Mouse (Mus musculus) hindbrain, embryonic 11.5 days (tissue): ENCODE results near the gene Abca3. TPM values are rescaled to one million over a fixed set of nuclear protein-coding genes. Genes with fewer than 3 reads are reported as not detected.

Source experiments
- ATAC-seq: fragments of 200-750 bp; cut with Nextera tagmentation; 2 replicates; pipeline ENCODE4 v1.8.0; 2017; ENCODE audit warnings: mild to moderate bottlenecking, moderate TSS enrichment, moderate library complexity; ENCODE audit not compliant: low FRiP score
- DNase-seq: peaks from one replicate; pipeline ENCODE4 v3.0.0-alpha.2; 2015; ENCODE audit warnings: low spot score
- H3K27ac ChIP-seq: fragments of 300-500 bp; sonication (generic); 2 replicates; pipeline ENCODE4 v1.5.1; 2014; ENCODE audit warnings: mild to moderate bottlenecking, low read depth, low read length
- H3K27me3 ChIP-seq: fragments of 300-500 bp; sonication (generic); 2 replicates; pipeline ENCODE4 v1.6.1; 2014; ENCODE audit warnings: mild to moderate bottlenecking, low read length, moderate library complexity, mixed read lengths; ENCODE audit not compliant: control insufficient read depth, insufficient read depth
- H3K36me3 ChIP-seq: fragments of 300-500 bp; sonication (generic); 2 replicates; pipeline ENCODE4 v1.6.1; 2014; ENCODE audit warnings: mild to moderate bottlenecking, low read length, moderate library complexity, mixed read lengths; ENCODE audit not compliant: control insufficient read depth, insufficient read depth
- H3K4me1 ChIP-seq: fragments of 300-500 bp; sonication (generic); replicated peaks from 2 replicates; pipeline ENCODE4 v1.6.1; 2014; ENCODE audit warnings: low read length, mixed read lengths; ENCODE audit not compliant: control insufficient read depth, insufficient read depth
- H3K4me2 ChIP-seq: fragments of 300-500 bp; sonication (generic); replicated peaks from 2 replicates; pipeline ENCODE4 v1.6.1; 2014; ENCODE audit warnings: mild to moderate bottlenecking, low read depth, low read length
- H3K4me3 ChIP-seq: fragments of 300-500 bp; sonication (generic); 2 replicates; pipeline ENCODE4 v1.5.1; 2014; ENCODE audit warnings: low read depth, low read length
- H3K9ac ChIP-seq: fragments of 300-500 bp; sonication (generic); 2 replicates; pipeline ENCODE4 v1.6.1; 2014; ENCODE audit warnings: low read depth, low read length
- H3K9me3 ChIP-seq: fragments of 300-500 bp; sonication (generic); 2 replicates; pipeline ENCODE4 v1.6.1; 2016; ENCODE audit warnings: low read length; ENCODE audit not compliant: control insufficient read depth
- WGBS: fragments of 180-500 bp; shearing (Covaris S2); extraction: QIAGEN DNeasy Blood & Tissue Kit; methylation state at CpG from one replicate; pipeline ENCODE4 v1.1.7; 2014; 5-methylcytosine and 5-hydroxymethylcytosine counted together
- polyA plus RNA-seq: library from polyadenylated mRNA; unstranded; fragments of >200 nt; fragmentation: Nextera tagmentation; extraction: Ambion mirVana; gene quantifications from 2 replicates; pipeline ENCODE4 v1.2.1, GENCODE M21; 2014

The Abca3 gene
- polyA plus RNA-seq, 1 experiment from 2014 or later, result 14.1 TPM

DNA sequence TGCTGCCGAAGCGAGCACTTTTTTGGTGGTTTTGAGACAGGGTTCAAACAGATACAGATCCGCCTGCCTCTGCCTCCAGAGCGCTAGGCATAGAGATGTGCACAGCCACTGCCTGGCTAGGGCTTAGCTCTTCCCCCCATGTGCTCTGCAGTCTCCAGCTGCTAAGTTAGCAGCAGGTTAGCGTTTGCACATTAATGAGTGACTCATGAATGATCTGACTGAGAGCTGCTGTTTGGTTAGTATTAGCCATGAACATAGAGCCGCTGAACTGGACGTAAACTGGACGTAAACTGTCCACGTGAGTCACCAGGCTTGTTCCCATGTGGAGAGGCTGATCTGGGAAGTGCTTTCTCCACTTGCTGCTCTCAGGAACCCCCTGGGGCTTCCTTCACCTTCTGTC is 10.8 kb downstream of the Abca3 start:
- 76% methylated on average over 9 of the region's 9 CpGs for WGBS
- H3K9me3 ChIP-seq, result no peaks in the 10 kb centered on the region
- H3K4me1 ChIP-seq, result no peaks in the 10 kb centered on the region
- H3K4me3 ChIP-seq, result no peak overlapping the region
- ATAC-seq (no peak), DNase-seq (no peak)
- H3K27ac ChIP-seq, result no peak overlapping the region
- no peak overlapping the region for H3K4me2 ChIP-seq
- H3K36me3 ChIP-seq, result no peaks in the 10 kb centered on the region
- H3K27me3 ChIP-seq, result no peaks in the 10 kb centered on the region
- no peak overlapping the region for H3K9ac ChIP-seq

DNA sequence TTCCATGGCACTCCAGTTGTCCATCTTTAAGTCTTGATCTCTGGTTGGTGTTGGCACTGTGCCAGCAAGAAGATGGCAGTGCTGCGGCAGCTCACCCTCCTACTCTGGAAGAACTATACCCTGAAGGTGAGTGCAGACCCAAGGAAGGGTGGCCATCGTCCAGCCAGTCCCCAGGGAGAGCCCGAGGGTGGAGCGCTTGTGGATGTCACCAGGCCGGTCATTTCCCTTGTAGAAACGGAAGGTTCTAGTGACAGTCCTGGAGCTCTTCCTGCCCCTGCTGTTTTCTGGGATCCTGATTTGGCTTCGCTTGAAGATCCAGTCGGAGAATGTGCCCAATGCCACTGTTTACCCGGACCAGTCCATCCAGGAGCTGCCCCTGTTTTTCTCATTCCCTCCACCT is 12.7 kb downstream of the Abca3 start:
- H3K4me1 ChIP-seq, result no peaks in the 10 kb centered on the region
- H3K4me2 ChIP-seq, result no peak overlapping the region
- no peaks in the 10 kb centered on the region for H3K9me3 ChIP-seq
- H3K4me3 ChIP-seq, result no peak overlapping the region
- no peaks in the 10 kb centered on the region for H3K36me3 ChIP-seq
- DNase-seq (no peak), ATAC-seq (no peak)
- H3K27me3 ChIP-seq, result no peaks in the 10 kb centered on the region
- WGBS, result 85% methylated on average over 9 of the region's 9 CpGs
- no peak overlapping the region for H3K27ac ChIP-seq
- H3K9ac ChIP-seq, result no peak overlapping the region

DNA sequence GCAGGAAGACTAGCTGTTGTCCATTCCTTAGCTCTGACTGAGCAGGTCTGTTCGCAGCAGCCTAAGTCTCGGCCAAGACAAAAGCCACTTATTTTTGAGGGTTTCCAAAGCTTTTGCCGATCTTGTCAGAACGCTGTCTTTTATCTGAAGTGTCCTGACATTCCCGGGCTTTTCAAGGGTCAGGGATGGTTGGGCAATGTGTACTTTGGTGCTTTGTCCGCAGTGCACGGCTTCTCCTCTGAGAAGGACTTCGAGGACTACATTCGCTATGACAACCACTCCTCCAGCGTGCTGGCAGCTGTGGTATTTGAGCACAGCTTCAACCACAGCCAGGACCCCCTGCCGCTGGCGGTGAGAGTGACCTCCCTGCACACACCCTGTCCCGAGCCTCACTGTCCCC is 14.1 kb downstream of the Abca3 start:
- Histone ChIP-seq H3K4me2 (no peak overlapping the region), H3K4me1 (no peaks in the 10 kb centered on the region), H3K36me3 (no peaks in the 10 kb centered on the region), H3K4me3 (no peak overlapping the region), H3K27ac (no peak overlapping the region), H3K9ac (no peak overlapping the region), H3K27me3 (no peaks in the 10 kb centered on the region), H3K9me3 (no peaks in the 10 kb centered on the region)
- ATAC-seq (no peak), DNase-seq (no peak)
- WGBS, result 38% methylated on average over 13 of the region's 13 CpGs

DNA sequence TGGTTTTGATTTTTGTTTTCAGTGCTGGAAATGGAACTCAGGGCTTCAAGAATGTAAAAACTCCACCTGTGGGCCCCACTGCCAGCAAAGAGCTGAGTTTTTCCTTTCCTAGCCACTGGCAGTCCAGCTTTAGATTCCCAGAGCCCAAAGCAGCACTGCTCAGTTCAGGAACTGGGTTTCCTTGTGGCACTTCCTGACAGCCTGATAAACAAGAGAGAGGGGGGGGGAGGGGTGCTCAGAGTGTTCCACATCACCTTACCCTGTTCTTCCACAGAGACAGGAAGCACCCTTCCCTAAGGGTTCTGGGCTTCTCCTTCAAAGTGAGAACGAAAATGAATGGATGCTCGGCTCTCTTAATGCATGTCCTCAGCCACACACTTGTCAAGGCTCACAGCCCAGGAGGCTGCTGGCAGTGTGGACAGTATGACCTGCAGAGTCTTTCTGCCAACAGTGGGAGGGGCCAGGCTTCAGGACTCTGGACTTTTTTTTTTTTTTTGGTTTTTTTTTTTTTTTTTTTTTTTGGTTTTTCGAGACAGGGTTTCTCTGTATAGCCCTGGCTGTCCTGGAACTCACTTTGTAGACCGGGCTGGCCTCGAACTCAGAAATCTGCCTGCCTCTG is 23.5 kb downstream of the Abca3 start:
- 0 out of 2 replicates have a peak, but pooled peaks cover 2% of the 10 kb centered on the region for H3K36me3 ChIP-seq
- ATAC-seq, result no peak
- no peak overlapping the region for H3K4me3 ChIP-seq
- DNase-seq, result peak; percentile 6
- no peaks in the 10 kb centered on the region for H3K9me3 ChIP-seq
- H3K4me1 ChIP-seq, result no peaks in the 10 kb centered on the region
- H3K9ac ChIP-seq, result no peak overlapping the region
- H3K27me3 ChIP-seq, result no peaks in the 10 kb centered on the region
- no peak overlapping the region for H3K4me2 ChIP-seq
- 77% methylated on average over 4 of the region's 5 CpGs for WGBS
- H3K27ac ChIP-seq, result no peak overlapping the region

DNA sequence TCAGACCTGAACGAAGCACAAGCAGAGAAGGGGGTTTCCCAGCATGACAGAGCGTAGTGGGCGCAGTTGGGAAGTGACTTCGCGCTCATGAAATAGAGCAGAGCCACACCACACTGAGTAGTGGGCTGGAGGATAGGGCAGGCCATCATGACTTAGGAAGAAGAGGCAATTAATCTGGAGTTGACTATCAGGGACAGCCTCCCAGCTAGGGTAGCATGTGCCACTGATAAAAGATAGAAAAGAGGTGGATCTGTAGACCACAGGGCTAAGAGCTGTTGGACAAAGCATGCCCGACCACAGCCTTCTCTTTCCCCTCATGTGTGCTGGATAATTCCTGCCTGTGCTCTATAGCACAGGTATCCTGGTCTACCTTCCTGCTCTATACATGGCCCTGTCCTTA is 24.1 kb downstream of the Abca3 start:
- H3K9me3 ChIP-seq, result no peaks in the 10 kb centered on the region
- 0 out of 2 replicates have a peak, but pooled peaks cover 2% of the 10 kb centered on the region for H3K36me3 ChIP-seq
- no peaks in the 10 kb centered on the region for H3K27me3 ChIP-seq
- WGBS, result 91% methylated on average over 6 of the region's 6 CpGs
- H3K4me3 ChIP-seq, result no peak overlapping the region
- ATAC-seq (no peak), DNase-seq (no peak)
- H3K4me2 ChIP-seq, result no peak overlapping the region
- H3K27ac ChIP-seq, result no peak overlapping the region
- no peaks in the 10 kb centered on the region for H3K4me1 ChIP-seq
- H3K9ac ChIP-seq, result no peak overlapping the region

DNA sequence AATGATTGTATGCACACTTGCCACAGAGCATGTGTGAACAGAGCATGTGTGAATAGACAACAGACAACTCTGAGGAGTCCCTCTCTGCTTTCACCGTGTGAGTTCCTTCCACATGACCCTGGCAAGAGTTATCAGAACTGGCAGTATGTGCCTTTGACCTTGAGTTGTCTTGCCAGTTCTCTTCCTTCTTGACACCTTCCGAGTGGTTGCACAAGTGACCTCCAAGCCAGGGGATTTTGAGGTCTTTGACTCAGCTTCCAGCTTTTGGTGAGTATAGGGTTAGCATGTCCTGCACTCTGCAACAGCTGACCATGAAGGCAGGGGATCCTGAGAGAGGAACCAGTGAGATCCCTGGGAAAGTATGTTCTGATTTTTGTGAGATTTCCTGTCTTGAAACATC is 26.7 kb downstream of the Abca3 start:
- Histone ChIP-seq H3K9ac (no peak overlapping the region), H3K27me3 (no peaks in the 10 kb centered on the region), H3K4me3 (no peak overlapping the region), H3K4me1 (no peaks in the 10 kb centered on the region), H3K36me3 (no peaks in the 10 kb centered on the region), H3K27ac (no peak overlapping the region), H3K9me3 (no peaks in the 10 kb centered on the region), H3K4me2 (no peak overlapping the region)
- DNase-seq, result no peak
- ATAC-seq, result no peak
- 80% methylated on average over 2 of the region's 2 CpGs for WGBS

DNA sequence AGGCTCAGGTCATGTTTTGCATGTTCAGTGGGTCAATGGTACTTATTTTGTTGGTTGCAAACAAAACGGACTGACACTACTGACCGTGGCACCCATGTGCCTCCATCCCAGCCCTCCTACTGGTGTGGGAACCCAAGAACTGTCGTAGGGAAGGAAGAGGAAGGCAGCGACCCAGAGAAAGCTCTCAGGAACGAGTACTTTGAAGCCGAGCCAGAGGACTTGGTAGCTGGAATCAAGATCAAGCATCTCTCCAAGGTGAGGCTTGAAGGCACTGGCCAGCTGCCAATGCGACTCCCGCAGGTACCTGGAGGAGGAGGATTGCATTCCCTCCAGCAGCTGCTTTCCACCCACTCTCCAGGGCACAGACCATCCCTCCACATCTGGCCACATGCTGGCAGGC is 32.0 kb downstream of the Abca3 start:
- no peak overlapping the region for H3K4me2 ChIP-seq
- 86% methylated on average over 8 of the region's 8 CpGs for WGBS
- H3K36me3 ChIP-seq, result no peaks in the 10 kb centered on the region
- no peaks in the 10 kb centered on the region for H3K27me3 ChIP-seq
- ATAC-seq, result no peak
- no peak overlapping the region for H3K4me3 ChIP-seq
- H3K4me1 ChIP-seq, result no peaks in the 10 kb centered on the region
- no peaks in the 10 kb centered on the region for H3K9me3 ChIP-seq
- DNase-seq, result no peak
- no peak overlapping the region for H3K9ac ChIP-seq
- H3K27ac ChIP-seq, result no peak overlapping the region

DNA sequence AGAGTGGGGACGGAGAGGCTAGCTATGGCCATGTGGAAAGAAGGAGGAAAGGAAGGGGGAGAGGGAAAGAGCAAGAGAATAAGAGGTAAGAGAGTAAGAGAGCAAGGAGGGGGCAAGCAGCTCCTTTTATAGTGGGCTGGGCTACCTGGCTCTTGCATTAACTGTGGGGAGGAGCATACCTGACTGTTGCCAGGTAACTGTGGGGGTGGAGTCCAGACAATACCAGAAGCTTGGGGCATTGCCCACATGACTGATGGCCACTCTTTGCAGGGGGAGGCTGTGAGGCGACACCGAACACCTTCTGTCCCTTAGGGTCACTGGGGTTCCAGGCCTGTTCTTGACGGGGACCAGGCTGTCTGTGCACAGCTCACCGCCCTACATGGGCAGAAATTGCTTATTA is 37.0 kb downstream of the Abca3 start:
- Histone ChIP-seq H3K36me3 (no peaks in the 10 kb centered on the region), H3K27ac (no peak overlapping the region), H3K27me3 (no peaks in the 10 kb centered on the region), H3K4me1 (no peaks in the 10 kb centered on the region), H3K4me2 (no peak overlapping the region), H3K9ac (no peak overlapping the region), H3K9me3 (no peaks in the 10 kb centered on the region), H3K4me3 (no peak overlapping the region)
- ATAC-seq, result no peak
- WGBS, result 75% methylated on average over 5 of the region's 5 CpGs
- DNase-seq, result no peak

DNA sequence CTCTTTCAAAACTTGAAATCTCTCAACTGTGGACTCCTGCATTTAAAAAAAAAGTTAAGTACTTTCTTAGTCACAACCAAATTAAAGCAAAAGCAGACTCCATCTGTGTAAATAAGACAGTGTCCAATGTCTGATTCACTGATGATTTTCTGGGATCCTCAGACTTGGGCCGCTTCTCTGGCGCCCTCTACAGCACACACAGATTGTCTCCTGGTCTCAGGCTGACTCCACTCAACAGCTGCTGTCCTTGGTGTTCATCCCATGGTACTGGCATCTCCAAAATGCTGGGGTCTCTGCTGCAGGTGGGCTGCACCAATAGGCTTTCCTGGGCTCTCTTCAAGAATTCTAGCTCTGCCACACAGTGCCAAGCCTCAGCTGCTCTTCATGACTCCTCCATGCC is 38.1 kb downstream of the Abca3 start:
- Histone ChIP-seq H3K4me1 (no peaks in the 10 kb centered on the region), H3K9ac (no peak overlapping the region), H3K9me3 (no peaks in the 10 kb centered on the region), H3K27ac (no peak overlapping the region), H3K4me3 (no peak overlapping the region), H3K36me3 (no peaks in the 10 kb centered on the region), H3K27me3 (no peaks in the 10 kb centered on the region), H3K4me2 (no peak overlapping the region)
- WGBS, result 4% methylated on average over 2 of the region's 2 CpGs
- peak; percentile 65 for DNase-seq
- ATAC-seq, result no peak
